Mouse (Mus musculus): ENCODE measurements at regions not wholly inside any gene's neighbourhood (a gene's known extent, or its start where the extent isn't known, plus 50 kb on each side); places are given as distances from the start of the nearest gene placed in this dataset.

DNA sequence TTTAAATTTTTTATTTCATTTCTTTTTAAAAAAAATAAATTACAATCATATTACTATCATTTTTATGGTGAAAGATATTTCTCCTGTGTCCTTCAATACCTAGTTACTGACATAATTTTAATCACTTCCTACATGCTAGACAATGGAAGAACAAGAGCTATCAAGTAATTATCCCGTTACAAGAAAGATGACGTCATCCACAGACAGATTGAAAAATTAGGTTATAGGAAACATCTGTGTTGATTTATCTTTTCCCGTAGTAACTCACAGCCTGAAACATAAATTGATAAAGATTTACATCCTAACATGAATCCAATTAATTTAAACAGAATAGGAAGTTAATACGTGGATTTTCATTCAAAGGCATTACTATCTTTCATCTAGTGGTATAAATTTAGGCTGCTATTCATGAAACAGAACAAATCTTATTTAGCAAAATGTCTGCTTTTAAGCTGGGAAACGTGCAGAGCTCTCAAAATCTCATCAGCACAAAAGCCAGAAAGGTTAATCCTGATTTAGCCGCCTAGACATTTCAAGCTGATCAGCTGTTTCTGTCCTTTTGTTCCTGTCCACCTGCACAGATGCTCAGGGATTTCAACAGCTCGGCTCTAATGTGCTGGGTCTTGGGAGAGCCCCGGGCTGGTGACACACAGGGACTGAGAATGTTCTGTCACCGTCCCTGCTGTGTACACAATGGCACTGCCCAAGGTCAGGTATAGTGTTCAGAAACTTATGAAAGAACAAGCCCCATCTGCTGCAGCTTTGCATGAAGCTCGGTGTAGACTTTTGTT, 189.0 kb upstream of the Cd180 start:
- no peak for DNase-seq (ENCODE audit: low spot score in 2 of 2)

DNA sequence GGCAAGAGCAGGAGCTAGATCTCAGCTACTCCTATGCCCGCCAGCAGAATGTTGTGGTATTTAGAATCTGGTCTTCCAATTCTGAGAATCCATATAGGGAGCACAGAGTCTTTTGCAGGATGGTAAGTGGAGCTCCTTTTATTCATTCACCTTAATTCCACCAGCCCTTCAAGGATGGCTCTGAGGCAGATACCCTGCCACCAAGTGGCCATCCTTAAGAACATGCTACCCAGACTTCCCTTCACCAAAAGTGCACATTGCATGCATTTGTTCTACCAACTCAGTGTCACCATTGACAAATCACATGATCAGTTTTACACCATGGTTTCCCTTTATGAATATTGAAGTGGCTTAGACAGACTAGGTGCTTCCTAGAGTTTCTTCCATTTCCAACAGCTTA, 186.1 kb upstream of the Cd180 start:
- DNase-seq (ENCODE audit: low spot score in 2 of 2): no peak

DNA sequence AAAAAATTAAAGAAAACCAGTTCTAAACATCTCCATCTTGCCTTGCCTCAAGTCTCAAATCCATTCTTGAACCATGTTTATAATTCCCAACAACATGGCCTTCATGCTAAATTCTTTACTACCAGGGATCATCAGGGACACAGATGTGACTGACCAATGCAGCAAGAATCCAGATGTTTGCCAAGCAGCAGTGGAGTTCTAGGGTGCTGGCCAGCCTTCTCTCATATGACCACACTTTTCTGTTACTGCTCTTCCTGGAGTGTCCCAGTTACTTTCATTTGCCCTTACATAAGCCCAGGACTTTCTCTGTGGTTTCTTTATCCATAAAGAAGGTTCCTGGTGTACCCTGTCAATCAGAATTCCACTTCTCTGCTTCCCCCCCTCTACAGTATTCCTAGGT, 185.4 kb upstream of the Cd180 start:
- DNase-seq (ENCODE audit: low spot score in 2 of 2): no peak

DNA sequence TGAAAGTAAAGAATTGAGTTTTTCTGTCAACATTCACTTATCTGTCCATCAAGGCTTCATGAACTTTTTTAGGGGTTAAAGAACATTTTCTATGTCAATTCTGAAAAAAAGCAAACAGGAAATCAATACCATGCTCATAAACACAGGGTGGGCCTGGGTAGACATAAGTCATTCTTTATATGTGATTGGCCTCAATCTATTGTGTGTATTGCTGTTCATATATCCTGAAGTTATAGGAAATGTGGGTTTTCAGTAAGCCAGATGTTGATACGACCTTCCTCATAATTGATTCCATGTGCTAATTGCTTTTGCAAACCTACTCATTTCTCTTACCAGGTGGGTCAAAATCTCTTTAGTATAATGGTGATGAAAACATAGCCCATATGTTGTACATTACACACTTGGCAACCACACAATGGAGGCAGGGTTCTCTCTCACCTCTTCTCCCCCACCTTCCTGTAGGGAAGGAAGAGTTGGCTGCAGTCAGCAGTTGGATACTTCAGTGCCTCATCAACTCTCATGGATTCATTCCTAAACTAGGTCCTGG, 182.6 kb upstream of the Cd180 start:
- no peak for DNase-seq (ENCODE audit: low spot score in 2 of 2)

DNA sequence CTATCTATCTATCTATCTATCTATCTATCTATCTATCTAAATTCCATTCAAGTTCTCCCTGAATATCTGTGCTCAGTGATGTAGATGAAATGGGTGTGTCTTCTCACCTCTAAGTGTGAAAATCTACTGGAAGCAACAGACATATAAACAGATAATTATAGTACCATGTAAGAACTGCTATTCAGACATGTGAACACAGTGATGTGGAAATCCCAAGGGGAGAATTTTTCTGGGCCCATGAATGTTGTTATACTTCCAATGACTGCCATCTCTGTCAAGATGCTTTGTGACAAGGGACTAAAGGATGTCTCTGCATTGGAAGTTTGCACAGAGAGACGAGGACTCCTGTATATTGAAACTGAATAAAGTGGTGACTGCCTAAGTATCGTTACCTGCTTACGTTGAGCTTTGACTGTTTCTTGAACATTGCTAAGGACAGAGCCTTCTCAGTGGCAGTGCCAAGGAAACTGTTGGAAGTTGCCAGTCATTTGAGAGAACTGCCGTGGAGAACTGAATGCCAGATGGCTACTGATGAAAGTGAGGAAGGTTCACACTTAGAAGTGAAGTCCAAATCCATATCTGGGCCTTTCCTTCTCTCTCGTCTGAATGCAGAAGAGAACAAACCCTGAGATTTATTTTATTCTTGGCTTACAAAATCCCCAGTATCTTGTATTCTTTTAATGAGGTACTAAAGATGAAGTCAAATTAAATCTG, 175.0 kb upstream of the Cd180 start:
- DNase-seq (ENCODE audit: low spot score in 2 of 2): no peak

DNA sequence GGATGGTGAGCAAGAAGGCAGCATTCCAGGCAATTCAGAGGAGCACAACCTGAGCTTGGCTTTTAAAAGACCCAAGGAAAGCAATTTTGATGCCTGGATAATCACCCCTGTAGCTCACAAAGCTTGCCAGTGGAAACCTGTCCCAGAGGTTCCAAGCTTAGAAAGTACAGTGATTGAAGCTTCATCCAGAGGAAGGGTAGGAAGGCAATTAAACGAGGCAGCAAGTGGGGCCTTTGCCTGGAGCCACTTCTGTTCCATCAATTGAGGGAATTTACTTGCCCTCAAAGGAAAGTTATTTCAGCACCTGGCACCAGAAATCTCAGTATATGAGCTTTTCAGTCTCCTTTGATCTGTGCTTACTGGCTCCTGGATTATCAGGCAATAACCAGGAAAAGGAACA, 171.9 kb upstream of the Cd180 start:
- no peak for DNase-seq (ENCODE audit: low spot score in 2 of 2)

DNA sequence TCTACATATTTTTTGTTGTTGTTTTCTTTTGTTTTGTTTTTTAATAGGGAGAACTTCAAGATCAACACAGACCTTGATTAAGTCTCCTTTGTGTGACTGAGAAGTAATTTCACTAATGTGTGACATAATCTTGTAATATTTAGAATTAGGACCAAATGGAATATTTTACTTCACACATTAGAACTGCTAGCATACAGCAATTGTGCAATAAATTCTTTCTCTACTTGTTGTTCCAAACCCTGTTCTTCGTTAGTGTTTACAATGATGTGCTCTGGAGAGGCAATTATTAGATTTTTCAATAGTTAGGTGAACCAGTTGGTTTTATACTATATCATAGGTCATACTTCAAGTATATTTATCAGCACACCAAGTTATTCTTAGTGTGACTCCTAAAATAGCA, 171.3 kb upstream of the Cd180 start:
- DNase-seq (ENCODE audit: low spot score in 2 of 2): no peak

DNA sequence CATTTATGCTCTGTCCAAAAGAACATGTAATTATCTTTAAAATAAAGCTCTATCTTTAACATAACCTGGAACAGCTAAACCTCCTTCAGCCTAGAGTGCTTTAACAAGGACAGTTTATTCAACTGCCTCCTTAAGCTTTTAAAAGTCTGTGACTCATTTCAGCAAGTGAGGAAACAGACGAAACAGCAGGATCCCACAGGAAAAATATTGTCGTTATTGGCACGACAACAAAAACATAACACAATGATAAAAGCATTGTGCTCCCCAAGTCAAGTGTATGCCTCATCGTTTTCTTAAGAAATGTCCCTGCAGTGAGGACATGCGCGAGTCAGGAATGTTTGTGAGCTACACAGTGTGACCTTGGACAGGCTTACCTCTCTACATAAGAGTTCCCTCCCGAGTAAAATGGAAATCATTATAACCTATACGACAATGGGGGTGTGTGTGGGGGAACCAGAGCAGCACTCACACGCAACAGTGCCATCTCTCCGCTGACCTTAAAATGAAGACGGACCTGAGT, 166.7 kb upstream of the Cd180 start:
- DNase-seq (ENCODE audit: low spot score in 2 of 2): no peak

DNA sequence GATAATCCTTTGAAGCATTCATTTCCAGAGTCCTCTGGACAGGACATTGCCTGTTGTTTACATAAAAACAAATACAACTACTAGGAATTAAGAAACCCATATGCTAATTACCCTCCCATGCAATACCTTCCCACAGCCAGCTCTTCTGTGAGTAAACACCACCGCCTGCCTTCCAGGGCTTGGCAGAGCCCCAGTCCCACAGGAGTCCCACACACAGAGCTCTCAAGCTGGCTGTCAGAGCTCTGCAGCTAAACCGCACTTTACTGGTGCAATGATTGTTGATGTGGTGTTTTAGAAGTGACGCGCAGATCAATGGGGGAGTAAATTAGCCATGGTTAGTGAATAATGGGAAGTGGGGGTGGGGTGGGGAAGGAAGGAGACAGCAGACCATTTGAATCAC, 159.6 kb upstream of the Cd180 start:
- peak in 1 of 2 experiments; percentile 34 for DNase-seq (ENCODE audit: low spot score in 2 of 2)

DNA sequence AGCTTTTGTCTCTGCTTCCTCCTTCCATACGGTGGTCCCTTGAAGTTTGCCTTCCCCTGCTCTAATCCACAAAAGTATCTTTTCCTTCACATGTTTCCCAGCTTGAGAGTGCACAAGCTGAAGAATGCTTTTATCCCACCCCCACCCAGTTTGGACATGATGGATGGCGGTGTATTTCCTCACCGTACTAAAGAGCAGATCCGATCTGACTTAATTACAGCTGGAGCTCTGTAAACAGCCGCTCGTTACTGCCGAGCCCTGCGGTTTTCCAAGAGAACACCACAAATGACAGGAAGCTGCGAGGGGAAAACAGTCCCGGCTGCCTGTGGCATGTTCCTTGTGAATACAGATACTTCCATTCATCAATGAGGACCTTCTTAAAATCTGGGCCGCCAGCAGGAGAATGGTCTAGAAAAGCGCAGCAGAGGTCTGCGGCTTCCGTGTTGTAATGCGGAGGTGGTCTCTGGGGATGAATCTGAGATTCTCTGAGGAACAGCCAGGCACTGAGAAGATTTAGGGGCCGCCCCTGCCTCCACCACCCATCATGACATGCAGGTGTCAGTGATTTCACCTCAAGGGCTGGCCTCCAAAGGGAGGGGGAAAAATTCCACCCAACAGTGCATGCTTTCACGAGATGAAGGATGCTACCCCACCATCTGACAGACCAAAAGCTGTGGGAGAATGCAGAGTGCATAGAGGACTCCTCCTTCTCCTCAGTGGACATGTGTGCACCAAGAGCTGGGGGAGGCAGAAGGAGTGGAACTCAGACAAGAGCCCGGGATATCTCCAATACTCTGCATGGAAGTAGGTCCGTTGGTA, 155.7 kb upstream of the Cd180 start:
- DNase-seq (ENCODE audit: low spot score in 2 of 2): no peak

DNA sequence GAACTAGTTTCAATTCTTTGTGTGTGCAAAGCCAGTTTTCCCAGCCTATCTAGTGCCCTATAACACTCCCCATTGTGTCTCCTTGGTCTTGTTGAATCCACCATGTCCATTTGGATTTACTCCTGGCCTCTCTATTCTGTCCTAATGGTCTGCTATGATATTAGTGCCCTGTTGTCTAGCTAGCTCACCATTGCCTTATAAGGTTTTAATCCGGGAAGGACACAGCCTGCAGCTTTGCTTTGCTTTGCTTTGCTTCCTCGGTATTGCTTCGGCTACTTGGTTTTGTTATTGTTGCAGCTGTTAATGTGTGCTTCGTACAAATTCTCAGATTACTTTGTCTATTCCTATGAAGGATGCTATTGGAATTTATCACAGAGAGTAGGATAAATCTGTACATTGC, 152.9 kb upstream of the Cd180 start:
- DNase-seq (ENCODE audit: low spot score in 2 of 2): no peak

DNA sequence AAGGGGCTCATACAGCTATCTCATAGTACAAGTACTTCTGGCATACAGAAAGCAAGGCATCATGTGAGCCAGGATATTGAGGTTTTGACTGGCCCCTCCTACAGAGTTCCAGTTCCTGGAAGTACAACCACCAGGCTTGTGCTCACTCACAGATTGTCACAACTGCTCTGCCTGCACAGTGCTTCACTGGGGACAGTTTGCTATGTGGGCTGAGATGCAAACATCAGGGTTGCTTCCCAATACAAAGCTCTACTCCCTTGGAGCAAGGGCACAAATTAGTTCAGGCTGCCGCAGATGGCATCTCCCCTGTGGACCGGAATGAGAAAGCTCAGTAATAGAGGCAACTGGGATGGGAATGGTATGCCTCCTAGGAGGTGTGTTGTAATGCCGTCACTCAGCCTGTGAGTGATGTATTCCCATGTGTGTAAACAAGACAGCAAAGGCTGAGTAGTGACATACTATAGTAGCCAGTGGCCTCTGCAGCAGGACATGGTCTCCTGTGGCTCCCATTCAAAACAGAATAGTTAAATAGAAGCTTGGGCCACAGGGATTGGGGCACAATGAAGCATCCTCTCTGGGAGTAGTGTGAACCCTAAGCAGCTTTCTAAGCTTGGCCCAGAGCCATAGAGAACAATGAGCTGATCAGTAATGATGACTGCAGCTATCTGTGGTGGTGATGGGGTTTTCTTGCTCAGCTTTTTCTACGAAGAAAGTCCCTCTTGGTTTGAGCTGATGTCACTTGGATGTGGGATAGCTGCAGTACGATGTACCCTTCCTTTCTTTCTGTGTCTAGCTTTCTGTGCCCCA, 148.8 kb upstream of the Cd180 start:
- DNase-seq (ENCODE audit: low spot score in 2 of 2): no peak

DNA sequence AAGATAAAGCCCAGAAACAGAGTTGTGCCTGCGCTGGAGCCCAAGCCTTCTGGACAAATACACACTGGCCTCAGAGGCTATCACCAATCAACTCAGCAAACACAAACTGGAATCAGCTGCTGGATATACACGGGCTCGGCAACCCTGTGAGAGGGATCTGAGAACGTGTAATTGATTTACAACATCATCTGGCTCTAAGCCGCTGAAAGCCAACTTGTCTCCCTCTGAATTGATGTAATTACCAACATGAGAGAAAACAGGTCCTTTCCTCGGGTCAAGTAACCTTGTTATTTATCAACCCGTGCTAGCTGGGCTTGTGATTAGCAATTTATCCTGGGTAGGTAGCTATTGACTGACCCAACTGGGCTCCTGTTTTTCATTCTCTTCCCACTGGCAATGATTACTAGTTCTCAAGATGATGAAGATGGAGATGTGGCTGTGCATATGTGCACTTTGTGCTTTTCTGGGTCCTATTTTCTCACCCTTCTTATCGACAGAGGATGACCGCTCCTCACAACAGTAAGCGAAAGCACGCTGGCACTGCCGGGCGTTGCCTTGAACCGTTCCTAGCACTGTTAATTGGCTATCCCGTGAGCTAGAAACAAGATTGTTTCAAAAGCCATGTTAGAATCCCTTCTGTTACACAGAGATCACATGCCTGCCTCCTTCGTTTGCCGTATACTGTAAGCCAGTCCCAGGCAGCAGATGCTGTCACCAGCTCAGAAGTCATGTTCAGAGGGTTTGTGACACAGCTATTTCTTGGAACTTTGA, 147.3 kb upstream of the Cd180 start:
- no peak for DNase-seq (ENCODE audit: low spot score in 2 of 2)

DNA sequence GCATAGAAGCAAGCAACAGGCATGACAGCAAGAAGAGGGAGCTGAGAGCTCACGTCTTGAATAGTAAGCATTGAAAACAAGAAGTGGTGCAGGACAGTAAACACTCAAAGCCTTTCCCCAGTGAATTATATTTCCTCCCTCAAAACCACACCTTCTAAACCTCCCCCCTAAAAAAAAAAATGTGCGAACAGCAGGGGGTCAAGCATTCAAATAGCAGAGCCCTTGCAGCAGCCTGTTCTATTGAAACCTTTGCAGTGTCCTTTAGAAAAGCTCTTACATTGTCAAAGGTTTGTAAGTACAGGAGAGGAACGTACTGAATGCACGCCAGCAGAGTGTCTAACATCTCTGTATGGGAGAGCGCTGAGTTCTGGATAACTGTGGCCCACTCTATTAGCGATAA, 145.1 kb upstream of the Cd180 start:
- no peak for DNase-seq (ENCODE audit: low spot score in 2 of 2)

DNA sequence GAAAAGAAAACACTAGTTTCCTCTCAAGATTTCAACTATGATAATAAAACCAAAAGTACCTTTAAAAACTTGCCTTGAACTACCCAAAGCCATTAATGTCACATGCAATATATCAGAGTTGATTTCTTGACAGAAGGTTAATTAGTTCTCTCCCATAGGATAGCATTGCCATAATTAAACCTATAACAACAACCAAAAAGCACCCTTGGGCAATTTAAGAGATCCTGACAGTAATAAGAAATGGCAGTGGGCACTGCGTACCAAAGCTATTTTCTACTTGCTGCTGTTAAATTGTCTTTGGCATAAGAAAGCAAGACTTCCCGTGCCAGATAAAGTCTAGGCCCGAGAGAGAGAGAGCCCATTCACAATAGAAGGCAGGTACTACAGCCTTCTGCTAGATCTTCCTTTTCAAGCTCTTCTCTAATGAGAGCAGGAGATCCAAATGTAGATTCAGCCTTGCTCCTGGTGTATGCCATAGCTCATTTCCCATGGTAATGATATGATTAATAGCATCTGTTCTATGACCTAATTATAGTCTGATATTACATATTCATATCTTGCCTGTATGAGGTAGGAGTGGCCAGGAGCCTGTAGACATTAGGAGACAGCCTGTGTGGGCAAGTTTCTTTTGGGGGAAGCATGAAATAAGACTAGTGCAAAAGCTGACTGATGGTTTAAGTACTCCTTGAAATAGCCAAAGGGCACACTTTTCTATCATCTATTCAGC, 126.3 kb upstream of the Cd180 start:
- DNase-seq (ENCODE audit: low spot score in 2 of 2): no peak

DNA sequence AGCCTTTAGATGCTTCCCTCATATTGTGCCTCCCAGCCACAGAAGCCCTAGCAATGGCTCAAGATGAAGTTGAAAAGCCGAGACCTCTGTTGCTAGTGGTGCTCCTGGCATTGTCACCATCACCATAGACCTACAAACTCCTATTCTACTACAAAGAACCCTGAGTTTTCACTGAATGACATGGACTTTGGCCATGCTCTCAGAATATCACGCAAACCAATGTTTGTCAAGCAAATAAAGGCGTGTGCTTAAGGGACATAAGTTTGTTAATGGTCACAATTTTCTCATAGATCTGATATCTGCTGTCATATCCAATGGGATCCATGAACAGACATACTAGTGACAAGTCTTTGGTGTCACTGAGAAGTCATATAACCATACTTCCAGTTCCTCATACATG, 123.8 kb upstream of the Cd180 start:
- no peak for DNase-seq (ENCODE audit: low spot score in 2 of 2)

DNA sequence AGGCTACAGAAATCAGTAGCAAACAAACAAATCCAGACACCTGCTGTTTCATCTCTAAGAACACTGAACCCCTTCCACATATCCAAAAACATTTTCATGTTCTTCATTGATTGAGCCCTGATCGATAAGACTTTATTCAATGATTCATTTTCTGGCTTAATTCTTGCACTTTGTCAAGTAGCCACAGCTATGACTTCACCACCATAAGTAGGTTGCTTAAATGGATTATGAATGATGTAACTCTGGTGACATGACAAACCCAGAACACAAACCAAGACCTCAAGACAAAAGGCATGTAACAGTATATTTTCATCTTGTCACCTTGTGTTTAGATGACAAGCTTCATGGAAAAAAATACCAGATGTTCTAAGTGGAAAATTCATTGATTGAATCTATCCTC, 123.1 kb upstream of the Cd180 start:
- DNase-seq (ENCODE audit: low spot score in 2 of 2): no peak

DNA sequence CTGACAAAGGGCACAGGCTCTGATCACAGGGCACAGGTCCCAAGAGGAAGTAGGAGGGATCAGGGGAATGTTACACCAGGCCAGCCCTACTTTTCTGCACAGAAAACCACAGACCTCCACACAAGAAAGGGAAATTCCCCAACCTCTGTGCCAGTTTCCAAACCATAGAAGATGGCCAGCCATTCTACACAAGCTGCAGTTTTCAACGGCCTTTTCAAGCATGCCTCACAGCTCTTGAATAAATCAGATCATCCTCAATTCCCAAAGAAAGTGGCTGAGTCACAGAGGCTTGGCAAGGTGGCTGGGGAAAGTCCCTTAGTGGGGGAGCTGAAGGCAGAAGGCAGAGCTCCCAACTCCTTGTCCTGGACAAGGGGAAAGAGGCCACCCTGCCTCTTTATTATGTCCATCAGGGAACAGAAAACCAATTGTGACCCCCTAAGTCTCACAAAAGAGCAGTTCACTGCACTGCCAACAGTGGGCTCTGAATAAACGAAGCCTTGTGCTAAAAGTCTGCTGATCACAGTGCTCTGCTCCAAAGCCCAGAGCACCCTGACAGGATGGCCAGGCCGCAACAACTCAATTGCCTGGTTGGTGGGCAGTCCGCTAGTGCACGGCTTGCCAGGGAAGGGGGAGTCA, 120.0 kb upstream of the Cd180 start:
- peak; percentile 22 to 39 for DNase-seq (ENCODE audit: low spot score in 2 of 2)

All from frontal cortex, postnatal 25 days (tissue).